Mouse (Mus musculus): ENCODE data around the gene Prkci.

GRCm38 (mm10) chr3:31047263-31047662, 51.7 kb downstream of the Prkci start:
- TF ChIP-seq CTCF (IDR thresholded peaks at IDR 0.05; ENCODE audit: low read depth, low read length) (no peak), POLR2A (IDR thresholded peaks at IDR 0.05; ENCODE audit: borderline replicate concordance, low read depth, low read length) (no peak)

All from bone marrow macrophage, adult 2 months (primary cell).